Mouse (Mus musculus) small intestine, adult 2 months (tissue): ENCODE results near the gene Map4k2. TPM values are rescaled to one million over a fixed set of nuclear protein-coding genes. Genes with fewer than 3 reads are reported as not detected.
A peak's percentile ranks its signal among the peaks of the same experiment; 100 is the strongest.

Experiments used
- H3K27ac ChIP-seq: fragments of 200-500 bp; 2 replicates; pipeline ENCODE4 v1.5.1; 2012; ENCODE audit warnings: low read depth, low read length, control low read depth, inconsistent platforms; ENCODE audit not compliant: insufficient read depth
- H3K27me3 ChIP-seq: fragments of 200-500 bp; 2 replicates; pipeline ENCODE4 v1.6.1; 2012; ENCODE audit warnings: mild to moderate bottlenecking, moderate library complexity, low read length, inconsistent platforms; ENCODE audit not compliant: control insufficient read depth, insufficient read depth
- H3K36me3 ChIP-seq: fragments of 200-500 bp; 2 replicates; pipeline ENCODE4 v1.6.1; 2012; ENCODE audit warnings: mild to moderate bottlenecking, low read length, control low read depth, inconsistent platforms; ENCODE audit not compliant: control insufficient read depth, insufficient read depth
- H3K4me1 ChIP-seq: fragments of 200-500 bp; 2 replicates; pipeline ENCODE4 v1.6.1; 2012; ENCODE audit warnings: low read length, inconsistent platforms, mixed read lengths; ENCODE audit not compliant: control insufficient read depth, insufficient read depth, insufficient read length
- H3K4me3 ChIP-seq: fragments of 200-500 bp; 2 replicates; pipeline ENCODE4 v1.5.1; 2012; ENCODE audit warnings: low read depth, mild to moderate bottlenecking, control low read depth, inconsistent platforms, low read length, moderate library complexity
- CTCF ChIP-seq: fragments of 200-500 bp; IDR thresholded peaks from 2 replicates; pipeline ENCODE4 v1.5.1; 2012; ENCODE audit warnings: low read depth, mild to moderate bottlenecking, control low read depth, inconsistent platforms, low read length, moderate library complexity, mixed read lengths; ENCODE audit not compliant: insufficient replicate concordance, insufficient read length; ENCODE audit errors: extremely low read depth
- POLR2A ChIP-seq: fragments of 200-500 bp; IDR thresholded peaks from 2 replicates; pipeline ENCODE4 v1.6.1; 2012; ENCODE audit warnings: low read depth, mild to moderate bottlenecking, control low read depth, inconsistent platforms, low read length, moderate library complexity
- WGBS: fragments of 180-500 bp; shearing (Covaris S2); methylation state at CpG from one replicate; pipeline ENCODE4 v1.1.7; 2018; 5-methylcytosine and 5-hydroxymethylcytosine counted together
- polyA plus RNA-seq: library from polyadenylated mRNA; depleted of rRNA; stranded (reverse); fragments of >200 nt; gene quantifications from 2 replicates; pipeline ENCODE4 v1.2.3, GENCODE M21; 2012

Gene Map4k2
- polyA plus RNA-seq, 1 experiment, result 77.3 TPM

GRCm38 (mm10) chr19:6385821-6386220 is 44.9 kb downstream of the Map4k2 start:
- Histone ChIP-seq H3K4me3 (no peak overlapping the region), H3K27ac (no peak overlapping the region), H3K4me1 (peaks cover 9% of the 10 kb centered on the region), H3K27me3 (no peaks in the 10 kb centered on the region), H3K36me3 (no peaks in the 10 kb centered on the region)
- TF ChIP-seq POLR2A (no peak), CTCF (no peak)
- 82% methylated on average over 7 of the region's 7 CpGs for WGBS

- Histone ChIP-seq H3K36me3 (no peaks in the 10 kb centered on the region), H3K4me1 (peaks cover 9% of the 10 kb centered on the region), H3K27me3 (no peaks in the 10 kb centered on the region), H3K27ac (no peak overlapping the region), H3K4me3 (no peak overlapping the region)
- TF ChIP-seq CTCF, result no peak
- no peak for TF ChIP-seq POLR2A
- 85% methylated on average over 9 of the region's 9 CpGs for WGBS
Observed at GRCm38 (mm10) chr19:6386234-6386633, 45.3 kb downstream of the Map4k2 start.

- TF ChIP-seq POLR2A (no peak), CTCF (no peak)
Observed at GRCm38 (mm10) chr19:6388006-6388405, 47.1 kb downstream of the Map4k2 start.

GRCm38 (mm10) chr19:6389803-6390202 is 48.9 kb downstream of the Map4k2 start:
- no peak overlapping the region for H3K27ac ChIP-seq
- no peaks in the 10 kb centered on the region for H3K27me3 ChIP-seq
- WGBS, result 19% methylated on average over 16 of the region's 16 CpGs
- H3K4me3 ChIP-seq, result peak overlapping the region; percentile 52
- no peaks in the 10 kb centered on the region for H3K36me3 ChIP-seq
- TF ChIP-seq POLR2A, result no peak
- TF ChIP-seq CTCF, result no peak
- peaks cover 9% of the 10 kb centered on the region for H3K4me1 ChIP-seq

More at GRCm38 (mm10) chr19:6388006-6388405, 47.1 kb downstream of the Map4k2 start:
- H3K27ac ChIP-seq, result no peak overlapping the region
- no peaks in the 10 kb centered on the region for H3K36me3 ChIP-seq
- no peak overlapping the region for H3K4me3 ChIP-seq
- H3K4me1 ChIP-seq, result peaks cover 9% of the 10 kb centered on the region
- H3K27me3 ChIP-seq, result no peaks in the 10 kb centered on the region
- WGBS, result 80% methylated on average over 13 of the region's 13 CpGs

GRCm38 (mm10) chr19:6390251-6390650 is 49.3 kb downstream of the Map4k2 start:
- no peaks in the 10 kb centered on the region for H3K27me3 ChIP-seq
- 55% methylated on average over 6 of the region's 6 CpGs for WGBS
- no peak overlapping the region for H3K4me3 ChIP-seq
- no peaks in the 10 kb centered on the region for H3K36me3 ChIP-seq
- no peak overlapping the region for H3K27ac ChIP-seq
- peaks cover 9% of the 10 kb centered on the region for H3K4me1 ChIP-seq
- no peak for TF ChIP-seq CTCF
- TF ChIP-seq POLR2A, result no peak; the same call in 1 of the 2 replicates

GRCm38 (mm10) chr19:6392743-6393393 is 51.9 kb downstream of the Map4k2 start:
- Histone ChIP-seq H3K4me1 (peaks cover 9% of the 10 kb centered on the region), H3K4me3 (no peak overlapping the region), H3K36me3 (no peaks in the 10 kb centered on the region), H3K27ac (no peak overlapping the region), H3K27me3 (no peaks in the 10 kb centered on the region)
- no peak for TF ChIP-seq CTCF
- 90% methylated on average over 14 of the region's 14 CpGs for WGBS

GRCm38 (mm10) chr19:6393637-6394036 is 52.7 kb downstream of the Map4k2 start:
- H3K27me3 ChIP-seq, result peaks cover 5% of the 10 kb centered on the region; the same call in 1 of the 2 replicates
- TF ChIP-seq CTCF (no peak), POLR2A (no peak)
- no peak overlapping the region for H3K27ac ChIP-seq
- WGBS, result 89% methylated on average over 16 of the region's 16 CpGs
- H3K4me3 ChIP-seq, result no peak overlapping the region
- H3K4me1 ChIP-seq, result peaks cover 9% of the 10 kb centered on the region
- H3K36me3 ChIP-seq, result no peaks in the 10 kb centered on the region

- H3K27ac ChIP-seq, result no peak overlapping the region
- no peaks in the 10 kb centered on the region for H3K36me3 ChIP-seq
- H3K4me3 ChIP-seq, result no peak overlapping the region
- whole genome bisulfite sequencing, result 88% methylated on average over 5 of the region's 5 CpGs
- peaks cover 3% of the 10 kb centered on the region for H3K4me1 ChIP-seq
- TF ChIP-seq CTCF (no peak), POLR2A (no peak)
- H3K27me3 ChIP-seq, result peaks cover 23% of the 10 kb centered on the region
Observed at GRCm38 (mm10) chr19:6396237-6396636, 55.3 kb downstream of the Map4k2 start.
